Mouse (Mus musculus) layer of hippocampus, postnatal 36 days (tissue): ENCODE data around the gene Pbld1. TPM values are rescaled to one million over a fixed set of nuclear protein-coding genes. Genes with fewer than 3 reads are reported as not detected.

Experiments used
- DNase-seq, 2 experiments: peaks; one replicate each; pipeline ENCODE4 v3.0.0; 2022
- total RNA-seq, 2 experiments: library from RNA; stranded (reverse); gene quantifications; 2 replicates each; pipeline ENCODE4 v1.2.3; 2021

The Pbld1 gene
- total RNA-seq, 2 experiments from 2014 or later: 0.30 to 1.1 TPM

GRCm38 (mm10) chr10:63099521-63099920 lies 39.6 kb downstream of the Pbld1 start, which contains the start of gene Atoh7:
Gene Atoh7 (plus strand): TSS chr10:63099651.
- peak; percentile 9 for DNase-seq

GRCm38 (mm10) chr10:63099941-63100562 lies 40.1 kb downstream of the Pbld1 start:
- DNase-seq: peak; percentile 70 to 72

GRCm38 (mm10) chr10:63100657-63101056 lies 40.7 kb downstream of the Pbld1 start:
- DNase-seq: no peak

GRCm38 (mm10) chr10:63113027-63113604 lies 53.2 kb downstream of the Pbld1 start:
- DNase-seq: no peak

- no peak for DNase-seq
These were observed 53.9 kb downstream of the Pbld1 start for GRCm38 (mm10) chr10:63113716-63114360.

GRCm38 (mm10) chr10:63115881-63116280 lies 55.9 kb downstream of the Pbld1 start:
- DNase-seq: no peak

GRCm38 (mm10) chr10:63116376-63116775 lies 56.4 kb downstream of the Pbld1 start:
- DNase-seq: no peak

GRCm38 (mm10) chr10:63117583-63117982 lies 57.6 kb downstream of the Pbld1 start:
- no peak for DNase-seq

- DNase-seq: no peak
These were observed 60.0 kb downstream of the Pbld1 start for GRCm38 (mm10) chr10:63119916-63120315.

GRCm38 (mm10) chr10:63121961-63122360 lies 62.0 kb downstream of the Pbld1 start:
- no peak for DNase-seq

- peak; percentile 20 to 29 for DNase-seq
These were observed 62.6 kb downstream of the Pbld1 start for GRCm38 (mm10) chr10:63122516-63122915.

- no peak for DNase-seq
These were observed 63.2 kb downstream of the Pbld1 start for GRCm38 (mm10) chr10:63123141-63123540.

GRCm38 (mm10) chr10:63124016-63124415 lies 64.1 kb downstream of the Pbld1 start:
- DNase-seq: no peak

- DNase-seq: no peak
These were observed 65.4 kb downstream of the Pbld1 start for GRCm38 (mm10) chr10:63125343-63125742.

GRCm38 (mm10) chr10:63126116-63126515 lies 66.2 kb downstream of the Pbld1 start:
- no peak for DNase-seq

GRCm38 (mm10) chr10:63127156-63127555 lies 67.2 kb downstream of the Pbld1 start:
- no peak for DNase-seq

Other genes starting within 250 kb of the Pbld1 start
- 10 to 100 TPM; 17.0 to 19.4 TPM for gene Tet1, start 151.2 kb upstream of the Pbld1 start, total RNA-seq
- gene Slc25a16, start 139.5 kb upstream of the Pbld1 start, total RNA-seq: 10 to 100 TPM; 34.9 to 41.6 TPM
- 1 to 10 TPM in 1 of 2 experiments, under 1 TPM in 1; 0.95 to 1.2 TPM for gene Dna2, start 113.1 kb upstream of the Pbld1 start, total RNA-seq
- 10 to 100 TPM; 63.8 to 77.0 TPM for gene Rufy2, start 79.9 kb upstream of the Pbld1 start, total RNA-seq
- gene Hnrnph3, start 35.9 kb upstream of the Pbld1 start, total RNA-seq: 10 to 100 TPM; 52.9 to 60.8 TPM
- gene Pbld2, start 35.8 kb upstream of the Pbld1 start, total RNA-seq: 1 to 10 TPM; 1.7 to 2.3 TPM
- 1 to 10 TPM; 1.6 to 2.5 TPM for gene Atoh7, start 39.5 kb downstream of the Pbld1 start, total RNA-seq
- 1 to 10 TPM; 1.4 to 2.1 TPM for gene Mypn, start 143.8 kb downstream of the Pbld1 start, total RNA-seq
- 10 to 100 TPM; 36.1 to 36.7 TPM for gene Herc4, start 183.6 kb downstream of the Pbld1 start, total RNA-seq